Mouse (Mus musculus): ENCODE measurements around the gene Avl9. TPM values are rescaled to one million over a fixed set of nuclear protein-coding genes. Genes with fewer than 3 reads are reported as not detected.

The Avl9 gene
- total RNA-seq (2021): 1 to 10 TPM; 3.8 to 4.9 TPM
- long read RNA-seq, experiment 1, partial matches to known transcripts: 0 of 1 reads
- long read RNA-seq, experiment 1, other reads (novel, unspliced or antisense): 1 of 1 reads
- long read RNA-seq, experiment 2, full-length matches to known transcripts: 1 of 1 reads
- long read RNA-seq, experiment 2, partial matches to known transcripts: 0 of 1 reads
- long read RNA-seq, experiment 2, other reads (novel, unspliced or antisense): 0 of 1 reads

- intact Hi-C loops (cut with DNase I; ENCODE audit: low total_unique reads): no loop called here
- DNase-seq: peak; percentile 97
Observed at GRCm38 (mm10) chr6:56714574-56715269, at the start of gene Avl9. Avl9 (plus strand) TSS chr6:56714899.

- intact Hi-C loops (cut with DNase I; ENCODE audit: low total_unique reads): no loop called here
- no peak for DNase-seq
Observed at GRCm38 (mm10) chr6:56688238-56688637, 26.5 kb upstream of the Avl9 start.

GRCm38 (mm10) chr6:56691205-56691604 is 23.5 kb upstream of the Avl9 start:
- DNase-seq: peak; percentile 63
- intact Hi-C loops (cut with DNase I; ENCODE audit: low total_unique reads): loop anchor here (10.0 kb wide), 1 partner anchor 206 kb away; no protein-coding TSS in a partner anchor

- intact Hi-C loops (cut with DNase I; ENCODE audit: low total_unique reads): loop anchor here (10.0 kb wide), 1 partner anchor 208 kb away; no protein-coding TSS in a partner anchor
- DNase-seq: no peak
Observed at GRCm38 (mm10) chr6:56692445-56692844, 22.3 kb upstream of the Avl9 start.

- DNase-seq: peak; percentile 75
- intact Hi-C loops (cut with DNase I; ENCODE audit: low total_unique reads): no loop called here
Observed at GRCm38 (mm10) chr6:56703931-56704900, 10.5 kb upstream of the Avl9 start, which contains the start of gene Lsm5. Lsm5 (minus strand) TSS chr6:56704710.

- intact Hi-C loops (cut with DNase I; ENCODE audit: low total_unique reads): no loop called here
- DNase-seq: no peak
Observed at GRCm38 (mm10) chr6:56714186-56714573, 519 bp upstream of the Avl9 start.

- no peak for DNase-seq
- intact Hi-C loops (cut with DNase I; ENCODE audit: low total_unique reads): no loop called here
Observed at GRCm38 (mm10) chr6:56715270-56715666, 569 bp downstream of the Avl9 start.

- DNase-seq: no peak
- intact Hi-C loops (cut with DNase I; ENCODE audit: low total_unique reads): no loop called here
Observed at GRCm38 (mm10) chr6:56719071-56719470, 4.4 kb downstream of the Avl9 start.

GRCm38 (mm10) chr6:56720877-56721276 is 6.2 kb downstream of the Avl9 start:
- no peak for DNase-seq
- intact Hi-C loops (cut with DNase I; ENCODE audit: low total_unique reads): no loop called here

GRCm38 (mm10) chr6:56732545-56732944 is 17.8 kb downstream of the Avl9 start:
- DNase-seq: no peak
- intact Hi-C loops (cut with DNase I; ENCODE audit: low total_unique reads): no loop called here

GRCm38 (mm10) chr6:56745950-56746543 is 31.3 kb downstream of the Avl9 start:
- intact Hi-C loops (cut with DNase I; ENCODE audit: low total_unique reads): no loop called here
- DNase-seq: no peak

- intact Hi-C loops (cut with DNase I; ENCODE audit: low total_unique reads): no loop called here
Observed at GRCm38 (mm10) chr6:56753719-56754118, 39.0 kb downstream of the Avl9 start.

GRCm38 (mm10) chr6:56756117-56756516 is 41.4 kb downstream of the Avl9 start:
- intact Hi-C loops (cut with DNase I; ENCODE audit: low total_unique reads): no loop called here
- DNase-seq: no peak

More at GRCm38 (mm10) chr6:56753719-56754118, 39.0 kb downstream of the Avl9 start:
- no peak for DNase-seq

- intact Hi-C loops (cut with DNase I; ENCODE audit: low total_unique reads): no loop called here
Observed at GRCm38 (mm10) chr6:56759324-56759723, 44.6 kb downstream of the Avl9 start.

GRCm38 (mm10) chr6:56765265-56765664 is 50.6 kb downstream of the Avl9 start:
- DNase-seq: no peak
- intact Hi-C loops (cut with DNase I; ENCODE audit: low total_unique reads): no loop called here

More at GRCm38 (mm10) chr6:56759324-56759723, 44.6 kb downstream of the Avl9 start:
- no peak for DNase-seq

- intact Hi-C loops (cut with DNase I; ENCODE audit: low total_unique reads): no loop called here
Observed at GRCm38 (mm10) chr6:56765696-56766095, 51.0 kb downstream of the Avl9 start.

GRCm38 (mm10) chr6:56775816-56776215 is 61.1 kb downstream of the Avl9 start:
- DNase-seq: no peak
- intact Hi-C loops (cut with DNase I; ENCODE audit: low total_unique reads): no loop called here

More at GRCm38 (mm10) chr6:56765696-56766095, 51.0 kb downstream of the Avl9 start:
- no peak for DNase-seq

- intact Hi-C loops (cut with DNase I; ENCODE audit: low total_unique reads): no loop called here
Observed at GRCm38 (mm10) chr6:56779636-56780035, 64.9 kb downstream of the Avl9 start.

GRCm38 (mm10) chr6:56783561-56784272 is 69.0 kb downstream of the Avl9 start:
- intact Hi-C loops (cut with DNase I; ENCODE audit: low total_unique reads): no loop called here
- DNase-seq: no peak

More at GRCm38 (mm10) chr6:56779636-56780035, 64.9 kb downstream of the Avl9 start:
- DNase-seq: no peak
